Mouse (Mus musculus) small intestine, adult 2 months (tissue): ENCODE data around the gene Apba2.

Experiments
- CTCF ChIP-seq: fragments of 200-500 bp; IDR thresholded peaks from 2 replicates; pipeline ENCODE4 v1.5.1; 2012; ENCODE audit warnings: low read depth, mild to moderate bottlenecking, control low read depth, inconsistent platforms, low read length, moderate library complexity, mixed read lengths; ENCODE audit not compliant: insufficient replicate concordance, insufficient read length; ENCODE audit errors: extremely low read depth
- POLR2A ChIP-seq: fragments of 200-500 bp; IDR thresholded peaks from 2 replicates; pipeline ENCODE4 v1.6.1; 2012; ENCODE audit warnings: low read depth, mild to moderate bottlenecking, control low read depth, inconsistent platforms, low read length, moderate library complexity

- TF ChIP-seq POLR2A, result no peak
- peak; percentile 12; the same call in 1 of the 2 replicates for TF ChIP-seq CTCF
Measured at GRCm38 (mm10) chr7:64497438-64497837, 4.1 kb upstream of the Apba2 start.
